Mouse (Mus musculus) large intestine, adult 2 months (tissue): Measurements from ENCODE around the gene Gm45713. TPM values are rescaled to one million over a fixed set of nuclear protein-coding genes. Genes with fewer than 3 reads are reported as not detected.
A peak's percentile ranks its signal among the peaks of the same experiment; 100 is the strongest.
"Not testable (repeated sequence)": the region's sequence is repeated elsewhere in the genome, so short reads cannot be mapped to it uniquely, and the experiment has no call there.

Source experiments
- DNase-seq: peaks from one replicate; pipeline ENCODE4 v3.0.0-alpha.2; 2012; ENCODE audit warnings: low read depth, low spot score
- WGBS: fragments of 180-500 bp; shearing (Covaris S2); methylation state at CpG from one replicate; pipeline ENCODE4 v1.1.7; 2018; 5-methylcytosine and 5-hydroxymethylcytosine counted together
- polyA plus RNA-seq: library from polyadenylated mRNA; depleted of rRNA; stranded (reverse); fragments of >200 nt; gene quantifications from 2 replicates; pipeline ENCODE4 v1.2.3, GENCODE M21; 2012

The Gm45713 gene
- polyA plus RNA-seq, 1 experiment: 0.78 TPM

DNA sequence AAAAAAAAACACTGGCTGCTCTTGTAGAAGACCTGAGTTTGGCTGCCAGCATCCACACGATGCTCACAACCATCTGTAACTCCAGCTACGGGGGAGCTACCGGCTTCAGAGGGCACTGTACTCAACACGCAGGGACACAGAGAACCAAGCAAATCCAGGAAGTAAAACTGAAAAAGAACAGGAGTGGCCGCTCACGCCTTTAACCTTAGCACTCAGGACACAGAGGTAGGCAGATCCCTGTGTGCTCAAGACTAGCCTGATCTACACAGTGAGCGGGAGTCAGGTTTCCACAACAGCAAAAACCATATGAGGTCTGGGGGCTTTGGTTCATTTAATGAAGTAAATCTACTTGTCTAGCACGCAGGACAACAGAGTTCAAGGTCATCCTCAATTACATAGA is 30.5 kb downstream of the Gm45713 start:
- WGBS: 27% methylated on average over 8 of the region's 8 CpGs
- DNase-seq: no peak

- DNase-seq: no peak
- WGBS: 78% methylated on average over 5 of the region's 5 CpGs
Observed at GRCm38 (mm10) chr7:45104941-45105340, 31.1 kb downstream of the Gm45713 start.

DNA sequence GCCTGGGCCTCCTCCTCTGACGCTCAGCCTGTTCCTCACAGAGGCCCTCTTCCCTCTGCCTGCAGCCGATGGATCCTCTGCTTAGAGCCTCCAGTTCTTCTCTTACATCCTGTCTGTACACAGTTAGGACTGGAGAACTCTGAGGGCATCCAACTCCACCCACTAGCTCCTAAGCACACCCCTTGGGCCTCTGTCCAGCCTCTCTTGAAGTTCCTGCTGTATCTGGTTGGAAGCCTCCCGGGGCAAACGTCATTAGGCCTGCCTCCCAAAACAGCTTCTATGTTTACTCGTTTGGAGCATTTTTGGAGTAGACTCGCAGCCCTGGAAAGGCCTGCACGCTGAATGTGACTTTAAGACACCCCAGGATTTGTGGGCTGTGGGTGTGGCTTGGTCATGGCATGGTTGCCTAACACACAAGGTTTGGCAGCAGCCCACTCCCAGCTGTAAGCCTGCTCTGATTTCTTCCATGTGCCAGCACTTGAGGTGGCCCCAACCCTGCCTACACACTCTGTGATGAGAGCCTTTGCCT is 32.3 kb downstream of the Gm45713 start, which contains the start of gene Fcgrt:
Gene Fcgrt, minus strand, starts transcription at position 200 of the 529 bp plus-strand sequence.
- DNase-seq: peak; percentile 90
- WGBS: 6% methylated on average over 7 of the region's 7 CpGs

GRCm38 (mm10) chr7:45102940-45103585 is 33.0 kb downstream of the Gm45713 start:
- WGBS: 16% methylated on average over 9 of the region's 9 CpGs
- DNase-seq: no peak

DNA sequence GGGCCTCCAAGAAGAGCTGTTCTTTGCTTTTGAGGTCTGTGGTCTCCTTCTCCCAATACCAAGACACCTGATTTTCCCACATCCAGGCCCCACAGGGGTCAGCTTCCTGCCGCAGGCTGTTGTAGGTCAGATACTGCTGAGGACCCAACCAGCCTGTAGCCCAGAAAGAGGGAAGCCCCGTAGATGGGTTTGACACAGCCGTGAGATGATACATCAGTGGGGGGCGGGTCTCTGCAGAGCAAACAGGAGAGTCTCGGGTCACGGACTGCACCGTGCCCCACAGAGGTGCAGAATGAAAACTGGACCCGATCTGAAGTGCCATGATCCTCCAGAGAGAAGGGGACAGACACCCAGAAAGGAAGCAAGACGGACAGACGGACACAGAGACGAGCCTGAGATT is 33.6 kb downstream of the Gm45713 start:
- 39% methylated on average over 11 of the region's 11 CpGs for WGBS
- no peak for DNase-seq

GRCm38 (mm10) chr7:45100046-45100445 is 36.0 kb downstream of the Gm45713 start:
- no peak for DNase-seq
- WGBS: 91% methylated on average over 6 of the region's 6 CpGs

DNA sequence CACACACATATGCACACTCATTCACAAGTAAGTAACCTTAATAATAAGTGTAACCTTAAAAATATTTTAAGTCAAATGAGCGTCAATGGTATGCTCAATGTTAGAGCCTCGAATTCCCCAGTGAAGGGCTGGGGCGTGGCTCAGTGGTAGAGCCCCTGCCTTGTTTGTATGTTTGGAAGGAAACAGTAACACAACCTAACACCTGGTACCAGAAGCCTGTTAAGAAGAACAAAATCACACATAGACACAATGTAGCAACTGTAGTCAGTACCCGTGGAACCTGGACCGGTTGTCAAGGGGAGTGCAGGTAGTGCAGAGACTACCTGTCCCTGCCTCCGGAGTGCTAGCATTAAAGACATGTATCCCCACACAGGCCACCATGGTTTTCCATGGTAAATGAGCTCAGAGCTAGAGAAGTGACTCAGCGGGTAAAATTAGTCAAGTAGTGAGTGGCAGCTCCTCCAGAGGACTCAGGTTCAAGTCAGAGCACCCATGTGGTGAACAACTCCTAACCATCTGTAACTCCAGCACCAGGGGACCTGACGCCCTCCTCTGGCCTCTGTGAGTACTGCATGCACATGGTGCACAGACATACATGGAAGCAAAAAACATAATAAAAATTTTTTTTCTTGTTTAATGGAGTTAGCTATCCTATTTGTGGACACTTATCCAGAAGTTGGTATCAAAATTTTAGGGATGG is 37.3 kb downstream of the Gm45713 start:
- 89% methylated on average over 8 of the region's 8 CpGs for WGBS
- no peak for DNase-seq

GRCm38 (mm10) chr7:45097479-45097878 is 38.6 kb downstream of the Gm45713 start:
- 58% methylated on average over 6 of the region's 6 CpGs for WGBS
- no peak for DNase-seq

- WGBS: 97% methylated on average over 14 of the region's 14 CpGs
- not testable (repeated sequence) for DNase-seq
Observed at GRCm38 (mm10) chr7:45095965-45096364, 40.1 kb downstream of the Gm45713 start.

DNA sequence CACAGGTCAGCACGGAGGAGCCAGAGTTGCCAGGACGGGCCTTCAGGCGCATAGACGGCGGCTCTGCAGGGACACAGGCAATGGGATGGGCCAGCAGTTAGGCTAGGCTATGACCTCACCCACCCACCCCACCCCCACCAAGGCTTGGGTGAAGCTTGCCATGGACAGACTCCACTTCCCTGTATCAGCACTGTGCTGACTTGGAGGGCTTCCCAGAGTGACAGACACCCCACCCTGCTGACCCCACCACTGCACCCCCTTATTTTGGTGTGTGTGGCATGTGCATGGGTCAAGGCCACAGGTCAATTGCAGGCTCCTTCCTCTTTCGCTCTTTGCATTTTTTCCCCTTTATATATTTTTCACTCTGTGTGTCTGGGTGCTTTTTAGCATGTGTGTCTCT is 40.7 kb downstream of the Gm45713 start:
- no peak for DNase-seq
- 75% methylated on average over 6 of the region's 6 CpGs for WGBS

DNA sequence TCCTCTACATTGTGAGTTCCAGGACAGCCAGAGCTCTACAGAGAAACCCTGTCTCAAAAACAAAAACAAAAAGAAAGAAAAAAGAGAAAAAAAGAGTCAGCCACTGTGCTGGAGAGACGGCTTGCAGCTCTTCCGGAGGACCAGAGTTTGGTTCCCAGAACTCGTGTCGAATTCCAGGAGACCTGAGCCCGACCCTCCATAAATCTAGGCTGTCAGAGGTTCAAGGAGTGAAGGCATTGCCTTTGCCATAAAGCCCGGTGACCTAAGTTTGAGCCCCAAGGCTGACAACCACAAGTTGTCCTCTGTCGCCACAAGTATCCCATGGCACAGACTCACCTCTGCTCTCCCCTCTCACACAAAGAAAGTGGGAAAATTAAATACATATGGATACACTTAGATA is 41.9 kb downstream of the Gm45713 start:
- WGBS: 63% methylated on average over 7 of the region's 7 CpGs
- no peak for DNase-seq

- DNase-seq: no peak
- WGBS: 40% methylated on average over 18 of the region's 18 CpGs
Observed at GRCm38 (mm10) chr7:45093516-45093905, 42.5 kb downstream of the Gm45713 start.

DNA sequence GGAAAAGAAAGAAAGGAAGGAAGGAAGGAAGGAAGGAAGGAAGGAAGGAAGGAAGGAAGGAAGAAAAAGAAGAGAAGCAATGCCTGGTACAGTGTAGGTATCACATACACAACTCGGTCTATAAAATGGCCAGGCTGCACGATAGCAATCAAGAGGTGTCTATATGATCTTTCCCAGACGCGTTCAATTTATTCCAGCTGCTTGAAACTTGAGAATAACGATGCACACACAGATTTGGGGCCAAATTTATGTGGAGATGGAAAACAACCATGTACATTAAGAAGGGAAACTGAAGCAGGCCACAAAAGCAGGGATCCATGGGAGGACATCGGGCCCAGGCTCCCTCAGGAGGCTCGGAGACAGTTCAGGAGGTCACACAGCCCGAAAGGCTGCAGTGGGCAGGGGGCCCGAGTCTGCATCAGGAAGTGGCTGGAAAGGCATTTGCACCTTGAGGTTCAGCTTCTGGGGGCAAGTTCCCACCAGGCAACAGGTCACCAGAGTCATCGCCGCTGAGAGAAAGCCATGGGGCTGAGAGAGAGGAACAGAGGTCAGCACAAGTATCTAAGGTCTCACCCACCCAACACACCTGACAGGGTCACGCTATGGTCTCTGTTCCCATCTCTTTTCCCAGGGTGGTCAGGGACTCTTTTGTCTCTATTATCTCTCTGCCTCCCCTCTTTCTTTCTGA is 43.1 kb downstream of the Gm45713 start:
- WGBS: 68% methylated on average over 12 of the region's 12 CpGs
- DNase-seq: no peak

DNA sequence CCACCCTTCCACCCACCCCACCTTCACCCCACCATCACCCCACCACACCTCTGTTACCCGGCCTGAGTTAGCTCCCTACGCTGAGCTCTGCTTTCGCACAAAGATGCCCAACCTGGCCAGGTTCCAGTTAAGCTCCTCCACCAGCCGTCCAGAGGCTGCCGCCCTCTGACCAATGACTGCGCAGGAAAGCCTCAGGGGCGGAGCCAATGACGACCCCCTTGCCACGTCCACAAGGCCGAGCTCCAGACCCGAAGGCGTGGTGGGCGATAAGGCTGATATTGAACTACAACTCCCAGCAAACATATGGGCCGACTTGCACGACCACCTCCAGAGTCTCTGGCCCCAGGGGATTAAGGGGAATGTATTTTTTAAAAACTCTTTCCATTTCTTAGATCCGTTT is 44.0 kb downstream of the Gm45713 start, which contains the start of gene Rcn3:
Gene Rcn3, minus strand, starts transcription at position 174 of the 400 bp plus-strand sequence.
- 4% methylated on average over 16 of the region's 16 CpGs for WGBS
- no peak for DNase-seq

- DNase-seq: no peak
- 28% methylated on average over 35 of the region's 35 CpGs for WGBS
Observed at GRCm38 (mm10) chr7:45091001-45091990, 44.7 kb downstream of the Gm45713 start.

DNA sequence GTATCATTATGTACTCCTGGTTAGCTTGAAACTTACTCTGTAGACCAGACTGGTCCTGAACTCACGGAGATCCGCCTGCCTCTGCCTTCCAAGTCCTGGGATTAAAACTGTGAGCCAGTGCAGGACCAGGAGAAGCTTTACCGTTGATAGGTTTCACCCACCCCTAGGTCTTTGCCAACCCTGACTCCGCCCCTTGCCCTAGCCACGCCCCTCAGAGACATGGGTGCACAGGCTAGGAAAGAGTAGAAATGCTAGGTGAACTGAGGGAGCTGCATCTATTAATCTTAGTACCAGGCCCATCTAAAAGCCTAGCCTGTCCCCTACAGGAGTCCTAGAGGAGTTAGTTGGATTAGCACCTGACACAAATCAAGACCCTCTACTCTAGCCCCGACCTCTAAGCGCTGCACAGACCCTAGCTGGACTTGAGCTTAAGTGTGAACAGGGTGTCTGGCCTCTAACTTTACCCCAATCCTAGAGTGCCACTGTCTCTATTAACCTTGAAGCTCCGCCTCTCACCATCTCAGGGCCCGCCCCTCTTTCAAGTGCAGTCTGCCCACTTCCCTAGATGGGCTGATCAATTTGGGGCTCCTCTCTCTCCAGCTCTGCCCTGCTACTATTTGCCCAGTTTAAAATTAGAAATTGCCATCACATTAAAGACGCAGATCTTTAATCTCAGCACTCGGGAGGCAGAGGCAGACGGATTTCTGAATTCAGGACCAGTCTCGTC is 45.6 kb downstream of the Gm45713 start:
- WGBS: 72% methylated on average over 13 of the region's 13 CpGs
- no peak for DNase-seq

DNA sequence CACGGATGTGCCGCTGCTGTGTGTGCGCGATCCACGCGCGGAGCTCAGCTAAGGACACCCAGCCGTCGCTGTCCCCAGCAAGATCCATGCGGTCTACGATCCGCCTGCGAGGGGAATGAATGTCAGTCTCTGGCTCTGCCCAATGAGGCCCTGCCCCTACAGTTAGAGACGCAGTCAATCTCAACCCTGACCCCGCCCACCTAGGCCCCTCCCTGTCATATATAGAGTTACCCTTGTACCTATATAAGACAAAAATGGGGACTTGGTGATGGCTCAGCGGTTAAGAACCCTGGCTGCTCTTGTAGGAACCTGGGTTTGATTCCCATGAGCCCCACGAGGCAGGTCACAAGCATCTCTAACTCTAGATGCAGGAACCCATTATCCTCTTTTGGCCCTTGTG is 47.4 kb downstream of the Gm45713 start:
- no peak for DNase-seq
- 88% methylated on average over 17 of the region's 17 CpGs for WGBS

DNA sequence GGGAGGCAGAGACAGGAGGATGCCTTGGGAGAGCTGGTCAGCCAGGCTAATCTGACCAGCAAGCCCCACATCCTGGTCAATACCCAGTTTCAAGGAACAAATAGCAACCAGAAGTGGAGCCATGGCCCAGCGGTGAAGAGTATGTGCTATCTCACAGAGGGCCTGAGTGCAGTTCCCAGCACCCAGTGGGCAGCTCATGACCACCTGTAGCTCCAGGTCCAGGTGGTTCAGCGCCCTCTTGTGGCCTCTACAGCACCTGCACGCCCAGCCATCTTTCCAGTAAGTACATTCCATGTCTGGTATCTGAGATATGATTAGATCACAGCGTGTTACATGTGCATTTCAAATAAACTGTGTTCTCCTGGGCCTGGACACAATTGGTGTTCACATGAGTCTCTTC is 49.9 kb downstream of the Gm45713 start:
- no peak for DNase-seq
- 80% methylated on average over 4 of the region's 4 CpGs for WGBS
